Mouse (Mus musculus) heart, adult 2 months (tissue): ENCODE measurements at regions not wholly inside any gene's neighbourhood (a gene's known extent, or its start where the extent isn't known, plus 50 kb on each side); places are given as distances from the start of the nearest gene placed in this dataset.

Experiments
- DNase-seq, 2 experiments: peaks; one replicate each; pipeline ENCODE4 v3.0.0; 2021
- H3K27ac ChIP-seq: fragments of 200-600 bp; 2 replicates; pipeline ENCODE4 v1.8.1; 2022
- H3K27me3 ChIP-seq: fragments of 200-500 bp; 2 replicates; pipeline ENCODE4 v1.6.1; 2012; ENCODE audit warnings: mild to moderate bottlenecking, low read length, inconsistent platforms, mixed read lengths; ENCODE audit not compliant: control insufficient read depth, insufficient read depth
- H3K36me3 ChIP-seq: fragments of 200-500 bp; 2 replicates; pipeline ENCODE4 v1.6.1; 2012; ENCODE audit warnings: low read length, inconsistent platforms; ENCODE audit not compliant: control insufficient read depth, insufficient read depth
- H3K4me1 ChIP-seq: fragments of 200-500 bp; 2 replicates; pipeline ENCODE4 v1.6.1; 2011; ENCODE audit warnings: low read length; ENCODE audit not compliant: control insufficient read depth, insufficient read depth
- H3K4me3 ChIP-seq: fragments of 200-600 bp; 2 replicates; pipeline ENCODE4 v1.8.1; 2022
- H3K79me2 ChIP-seq: fragments of 200-500 bp; replicated peaks from 2 replicates; pipeline ENCODE4 v1.6.1; 2012; ENCODE audit warnings: mild to moderate bottlenecking, inconsistent platforms, low read length, moderate library complexity, mixed read lengths; ENCODE audit not compliant: control insufficient read depth, insufficient read depth
- H3K9ac ChIP-seq: fragments of 200-500 bp; 2 replicates; pipeline ENCODE4 v1.6.1; 2012; ENCODE audit warnings: low read depth, mild to moderate bottlenecking, control low read depth, inconsistent platforms, low read length, mixed read lengths
- CTCF ChIP-seq: fragments of 200-600 bp; IDR thresholded peaks from 2 replicates; pipeline ENCODE4 v1.8.1; 2022; ENCODE audit warnings: antibody characterized with exemption, mild to moderate bottlenecking, moderate library complexity
- EP300 ChIP-seq: fragments of 200-500 bp; IDR thresholded peaks from 2 replicates; pipeline ENCODE4 v1.6.1; 2011; ENCODE audit warnings: low read depth, low read length, control low read depth; ENCODE audit not compliant: insufficient read depth
- POLR2A ChIP-seq: fragments of 200-500 bp; IDR thresholded peaks from 2 replicates; pipeline ENCODE4 v1.6.1; 2011; ENCODE audit warnings: mild to moderate bottlenecking, low read depth, low read length, control low read depth; ENCODE audit not compliant: insufficient read depth
- WGBS: fragments of 180-500 bp; shearing (Covaris S2); methylation state at CpG from one replicate; pipeline ENCODE4 v1.1.7; 2018; 5-methylcytosine and 5-hydroxymethylcytosine counted together
- intact Hi-C: fragments of 180-260 bp; cut with DNase I; formaldehyde crosslinking; loops from one replicate; pipeline ENCODE4 v1.15.1; 2025

GRCm38 (mm10) chr12:106377761-106378160 lies 367.7 kb downstream of the Vrk1 start:
- no peak for DNase-seq
- Histone ChIP-seq H3K9ac (no peak overlapping the region), H3K27ac (no peak overlapping the region), H3K4me3 (no peak overlapping the region), H3K4me1 (no peaks in the 10 kb centered on the region), H3K27me3 (no peaks in the 10 kb centered on the region), H3K36me3 (no peaks in the 10 kb centered on the region), H3K79me2 (no peaks in the 10 kb centered on the region)
- TF ChIP-seq POLR2A = no peak
- no peak for TF ChIP-seq CTCF
- TF ChIP-seq EP300 = no peak
- 73% methylated on average over 5 of the region's 5 CpGs for WGBS
- intact Hi-C loops = no loop called here

- TF ChIP-seq CTCF (no peak), POLR2A (no peak), EP300 (no peak)
- Histone ChIP-seq H3K27ac (no peak overlapping the region), H3K9ac (no peak overlapping the region), H3K4me1 (no peaks in the 10 kb centered on the region), H3K4me3 (no peak overlapping the region), H3K27me3 (no peaks in the 10 kb centered on the region), H3K79me2 (no peaks in the 10 kb centered on the region), H3K36me3 (no peaks in the 10 kb centered on the region)
- intact Hi-C loops = no loop called here
- 30% methylated on average over 19 of the region's 19 CpGs for WGBS
- no peak for DNase-seq
Measured at GRCm38 (mm10) chr12:106378303-106379075, 368.5 kb downstream of the Vrk1 start.

- H3K79me2 ChIP-seq = no peaks in the 10 kb centered on the region
- H3K27me3 ChIP-seq = no peaks in the 10 kb centered on the region
- peak; percentile 63 for TF ChIP-seq CTCF
- TF ChIP-seq POLR2A = no peak
- no peak overlapping the region for H3K4me3 ChIP-seq
- H3K27ac ChIP-seq = no peak overlapping the region
- intact Hi-C loops = no loop called here
- H3K4me1 ChIP-seq = no peaks in the 10 kb centered on the region
- WGBS = 4% methylated on average over 14 of the region's 14 CpGs
- H3K36me3 ChIP-seq = no peaks in the 10 kb centered on the region
- no peak overlapping the region for H3K9ac ChIP-seq
- peak; percentile 4 to 16 for DNase-seq
Measured at GRCm38 (mm10) chr12:106379151-106379594, 369.1 kb downstream of the Vrk1 start.

- TF ChIP-seq EP300 = no peak
- DNase-seq = no peak
- intact Hi-C loops = no loop called here
- no peaks in the 10 kb centered on the region for H3K36me3 ChIP-seq
- H3K4me1 ChIP-seq = no peaks in the 10 kb centered on the region
- 78% methylated on average over 14 of the region's 14 CpGs for WGBS
- no peaks in the 10 kb centered on the region for H3K79me2 ChIP-seq
- no peaks in the 10 kb centered on the region for H3K27me3 ChIP-seq
- no peak overlapping the region for H3K4me3 ChIP-seq
- no peak overlapping the region for H3K27ac ChIP-seq
- H3K9ac ChIP-seq = no peak overlapping the region
Measured at GRCm38 (mm10) chr12:106379779-106380178, 369.8 kb downstream of the Vrk1 start.

- Histone ChIP-seq H3K27me3 (no peaks in the 10 kb centered on the region), H3K4me1 (no peaks in the 10 kb centered on the region), H3K4me3 (no peak overlapping the region), H3K36me3 (no peaks in the 10 kb centered on the region), H3K27ac (no peak overlapping the region), H3K79me2 (no peaks in the 10 kb centered on the region), H3K9ac (no peak overlapping the region)
- no peak for DNase-seq
- WGBS = 78% methylated on average over 15 of the region's 15 CpGs
- no peak for TF ChIP-seq CTCF
- no peak for TF ChIP-seq POLR2A
- TF ChIP-seq EP300 = no peak
- intact Hi-C loops = no loop called here
Measured at GRCm38 (mm10) chr12:106381821-106382220, 371.8 kb downstream of the Vrk1 start.

- TF ChIP-seq POLR2A (no peak), EP300 (no peak), CTCF (no peak)
- intact Hi-C loops = no loop called here
Measured at GRCm38 (mm10) chr12:106389214-106389613, 379.2 kb downstream of the Vrk1 start.

More at GRCm38 (mm10) chr12:106389214-106389613, 379.2 kb downstream of the Vrk1 start:
- H3K9ac ChIP-seq = no peak overlapping the region
- no peaks in the 10 kb centered on the region for H3K27me3 ChIP-seq
- DNase-seq = no peak
- no peaks in the 10 kb centered on the region for H3K36me3 ChIP-seq
- no peaks in the 10 kb centered on the region for H3K79me2 ChIP-seq
- H3K4me3 ChIP-seq = no peak overlapping the region
- H3K27ac ChIP-seq = no peak overlapping the region
- H3K4me1 ChIP-seq = no peaks in the 10 kb centered on the region
- WGBS = 88% methylated on average over 11 of the region's 11 CpGs
